Mouse (Mus musculus): ENCODE results near the gene Ap1b1.
A peak's percentile ranks its signal among the peaks of the same experiment; 100 is the strongest.
"Not testable (repeated sequence)": the region's sequence is repeated elsewhere in the genome, so short reads cannot be mapped to it uniquely, and the experiment has no call there.

Gene Ap1b1

GRCm38 (mm10) chr11:5061413-5062139 lies 75.0 kb downstream of the Ap1b1 start:
- peak; percentile 85 to 87 for DNase-seq (ENCODE audit: low spot score in 2 of 2)

GRCm38 (mm10) chr11:5062326-5062725 lies 75.7 kb downstream of the Ap1b1 start:
- no peak for DNase-seq (ENCODE audit: low spot score in 2 of 2)

GRCm38 (mm10) chr11:5062860-5063505 lies 76.4 kb downstream of the Ap1b1 start:
- DNase-seq (ENCODE audit: low spot score in 2 of 2), result no peak

- DNase-seq (ENCODE audit: low spot score in 2 of 2), result no peak
These were observed 77.1 kb downstream of the Ap1b1 start for GRCm38 (mm10) chr11:5063561-5064281.

GRCm38 (mm10) chr11:5064282-5065055 lies 77.8 kb downstream of the Ap1b1 start:
- DNase-seq (ENCODE audit: low spot score in 2 of 2), result no peak

GRCm38 (mm10) chr11:5065056-5065821 lies 78.6 kb downstream of the Ap1b1 start, which contains the start of gene Gas2l1:
Gas2l1 (minus strand) TSS chr11:5065327.
- DNase-seq (ENCODE audit: low spot score in 2 of 2), result peak in 1 of 2 experiments; percentile 44

GRCm38 (mm10) chr11:5067063-5067462 lies 80.4 kb downstream of the Ap1b1 start:
- no peak for DNase-seq (ENCODE audit: low spot score in 2 of 2)

- DNase-seq (ENCODE audit: low spot score in 2 of 2), result no peak
These were observed 81.7 kb downstream of the Ap1b1 start for GRCm38 (mm10) chr11:5068126-5068971.

- DNase-seq (ENCODE audit: low spot score in 2 of 2), result no peak
These were observed 88.3 kb downstream of the Ap1b1 start for GRCm38 (mm10) chr11:5074882-5075281.

- DNase-seq (ENCODE audit: low spot score in 2 of 2), result no peak
These were observed 89.1 kb downstream of the Ap1b1 start for GRCm38 (mm10) chr11:5075760-5076159.

- not testable (repeated sequence) for DNase-seq (ENCODE audit: low spot score in 2 of 2)
These were observed 90.2 kb downstream of the Ap1b1 start for GRCm38 (mm10) chr11:5076843-5077242.

GRCm38 (mm10) chr11:5089147-5089546 lies 102.5 kb downstream of the Ap1b1 start:
- DNase-seq (ENCODE audit: low spot score in 2 of 2), result no peak

- DNase-seq (ENCODE audit: low spot score in 2 of 2), result no peak
These were observed 105.1 kb downstream of the Ap1b1 start for GRCm38 (mm10) chr11:5091706-5092105.
